Mouse (Mus musculus): Measurements from ENCODE around the gene Soga1. TPM values are rescaled to one million over a fixed set of nuclear protein-coding genes. Genes with fewer than 3 reads are reported as not detected.

The Soga1 gene
- polyA plus RNA-seq, 2 experiments = 1.6 to 1.8 TPM

GRCm38 (mm10) chr2:157092024-157092423, 13.0 kb upstream of the Soga1 start:
- Histone ChIP-seq H3K27ac (no peak overlapping the region), H3K9ac (replicated peaks) (no peak overlapping the region), H3K9me3 (ENCODE audit: control insufficient read depth, low read length) (no peaks in the 10 kb centered on the region), H3K36me3 (replicated peaks; ENCODE audit: control insufficient read depth, insufficient read depth, low read depth) (no peaks in the 10 kb centered on the region), H3K27me3 (ENCODE audit: control insufficient read depth, insufficient read depth, low read length) (no peaks in the 10 kb centered on the region), H3K4me1 (replicated peaks; ENCODE audit: control insufficient read depth in 2 of 2, insufficient read depth in 2 of 2, low read length in 1 of 2) (0 out of 4 replicates have a peak, but pooled peaks cover 0 to 2% of the 10 kb centered on the region in 2 experiments), H3K4me2 (ENCODE audit: low read depth) (no peak overlapping the region), H3K4me3 (ENCODE audit: insufficient read depth in 1 of 2, low read depth in 2 of 2, low read length in 2 of 2) (no peak overlapping the region)
- WGBS (ENCODE audit: insufficient replicate concordance) = 62% methylated on average over 8 of the region's 8 CpGs
- no peak for DNase-seq (ENCODE audit: low read depth in 3 of 3, low spot score in 3 of 3)
- no peak for ATAC-seq (ENCODE audit: insufficient read depth)
- TF ChIP-seq CTCF (IDR thresholded peaks at IDR 0.05; ENCODE audit: low read depth) (no peak), EP300 (IDR thresholded peaks at IDR 0.05; ENCODE audit: low read depth) (no peak)

- Histone ChIP-seq H3K9ac (replicated peaks) (no peak overlapping the region), H3K36me3 (replicated peaks; ENCODE audit: control insufficient read depth, insufficient read depth, low read depth) (no peaks in the 10 kb centered on the region), H3K27me3 (ENCODE audit: control insufficient read depth, insufficient read depth, low read length) (no peaks in the 10 kb centered on the region; the same call in 1 of the 2 replicates), H3K27ac (no peak overlapping the region), H3K9me3 (ENCODE audit: control insufficient read depth, low read length) (no peaks in the 10 kb centered on the region), H3K4me1 (replicated peaks; ENCODE audit: control insufficient read depth in 2 of 2, insufficient read depth in 2 of 2, low read length in 1 of 2) (0 out of 4 replicates have a peak, but pooled peaks cover 0 to 2% of the 10 kb centered on the region in 2 experiments), H3K4me3 (ENCODE audit: insufficient read depth in 1 of 2, low read depth in 2 of 2, low read length in 2 of 2) (no peak overlapping the region), H3K4me2 (ENCODE audit: low read depth) (no peak overlapping the region)
- WGBS (ENCODE audit: insufficient replicate concordance) = 72% methylated on average over 14 of the region's 14 CpGs
- TF ChIP-seq EP300 (IDR thresholded peaks at IDR 0.05; ENCODE audit: low read depth) = no peak
- no peak for TF ChIP-seq CTCF (IDR thresholded peaks at IDR 0.05; ENCODE audit: low read depth)
- DNase-seq (ENCODE audit: low read depth in 3 of 3, low spot score in 3 of 3) (no peak), ATAC-seq (ENCODE audit: insufficient read depth) (0 out of 2 replicates have a peak, but pooled peaks have one; percentile 21)
Measured at GRCm38 (mm10) chr2:157087536-157088317, 8.7 kb upstream of the Soga1 start.

DNA sequence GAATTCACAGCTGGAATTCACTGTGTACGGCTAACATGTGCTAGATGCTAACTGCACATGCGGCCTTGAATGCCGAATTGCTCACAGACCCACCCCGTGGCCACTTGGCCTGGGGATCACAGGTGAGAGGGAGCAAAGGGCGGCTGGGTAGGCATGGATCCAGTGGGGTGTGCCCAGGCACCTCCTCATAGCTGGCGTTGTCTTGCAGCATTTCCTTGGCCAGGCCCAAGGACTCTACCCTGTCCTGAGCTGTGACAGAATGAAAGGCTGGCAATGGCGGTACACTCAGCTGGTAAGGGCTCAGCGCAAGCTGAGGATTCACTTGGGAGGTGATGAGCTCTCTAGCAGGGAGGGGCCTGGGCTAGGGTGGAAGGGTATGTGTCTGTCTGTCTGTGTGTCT, 7.7 kb upstream of the Soga1 start, which contains the start of gene Tldc2:
Gene Tldc2 (plus strand): TSS at position 260 of the 400 bp plus-strand sequence.
- H3K27ac ChIP-seq = no peak within 1 kb of the TSS
- DNase-seq (ENCODE audit: low read depth in 3 of 3, low spot score in 3 of 3) (no peak), ATAC-seq (ENCODE audit: insufficient read depth) (no peak)
- WGBS (ENCODE audit: insufficient replicate concordance) = 80% methylated on average over 8 of the region's 8 CpGs
- H3K4me2 ChIP-seq (ENCODE audit: low read depth) = no peak within 1 kb of the TSS
- H3K27me3 ChIP-seq (ENCODE audit: control insufficient read depth, insufficient read depth, low read length) = no peaks in the 10 kb centered on the region; the same call in none of the 2 replicates
- H3K9me3 ChIP-seq (ENCODE audit: control insufficient read depth, low read length) = no peaks in the 10 kb centered on the region
- TF ChIP-seq EP300 (IDR thresholded peaks at IDR 0.05; ENCODE audit: low read depth) (no peak), CTCF (IDR thresholded peaks at IDR 0.05; ENCODE audit: low read depth) (no peak)
- H3K36me3 ChIP-seq (replicated peaks; ENCODE audit: control insufficient read depth, insufficient read depth, low read depth) = no peaks in the 10 kb centered on the region
- no peak within 1 kb of the TSS for H3K4me3 ChIP-seq (ENCODE audit: insufficient read depth in 1 of 2, low read depth in 2 of 2, low read length in 2 of 2)
- peaks cover 0 to 2% of the 10 kb centered on the region in 2 experiments; a peak in 1 of 4 replicates for H3K4me1 ChIP-seq (replicated peaks; ENCODE audit: control insufficient read depth in 2 of 2, insufficient read depth in 2 of 2, low read length in 1 of 2)
- H3K9ac ChIP-seq (replicated peaks) = no peak within 1 kb of the TSS

DNA sequence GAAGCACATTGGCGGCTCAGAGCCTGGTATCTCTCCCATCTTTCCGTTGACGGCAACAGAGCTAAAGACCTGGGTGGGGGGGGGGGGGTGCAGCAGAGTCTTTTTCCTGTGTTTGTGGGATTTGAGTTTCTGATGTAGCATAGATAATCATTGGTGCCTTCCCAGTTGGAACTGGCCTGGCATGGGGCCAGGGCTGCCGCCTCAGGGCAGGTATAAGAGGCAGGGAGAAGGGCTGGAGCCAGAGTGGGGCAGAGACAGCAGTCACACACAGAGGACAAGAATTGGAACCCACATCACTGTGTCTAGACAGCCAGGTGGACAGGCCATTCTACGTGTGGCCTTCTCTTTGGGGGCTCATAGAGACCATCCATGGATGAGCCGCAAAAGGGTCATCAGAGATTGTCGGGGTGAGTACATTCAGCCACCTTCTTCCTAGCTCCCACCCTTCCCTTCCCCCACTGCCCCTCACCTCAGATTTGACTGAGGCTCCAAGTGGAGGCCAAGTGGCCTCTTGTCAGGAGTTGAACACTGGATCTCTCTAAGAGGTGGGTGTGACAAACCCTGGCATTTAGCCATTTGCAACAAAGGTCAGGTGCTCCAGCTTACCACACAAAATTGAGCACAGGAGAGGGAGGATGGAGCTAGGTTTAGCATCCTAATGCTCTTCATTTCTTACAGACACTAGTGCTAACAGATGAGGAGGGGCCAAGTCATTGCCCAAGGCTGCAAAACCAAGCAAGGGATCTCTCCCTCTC, 6.0 kb upstream of the Soga1 start:
- Histone ChIP-seq H3K27ac (no peak overlapping the region), H3K9ac (replicated peaks) (no peak overlapping the region), H3K4me3 (ENCODE audit: insufficient read depth in 1 of 2, low read depth in 2 of 2, low read length in 2 of 2) (no peak overlapping the region), H3K4me2 (ENCODE audit: low read depth) (no peak overlapping the region), H3K27me3 (ENCODE audit: control insufficient read depth, insufficient read depth, low read length) (peaks cover 8% of the 10 kb centered on the region), H3K36me3 (replicated peaks; ENCODE audit: control insufficient read depth, insufficient read depth, low read depth) (no peaks in the 10 kb centered on the region), H3K9me3 (ENCODE audit: control insufficient read depth, low read length) (no peaks in the 10 kb centered on the region), H3K4me1 (replicated peaks; ENCODE audit: control insufficient read depth in 2 of 2, insufficient read depth in 2 of 2, low read length in 1 of 2) (peaks cover 0 to 2% of the 10 kb centered on the region in 2 experiments; a peak in 1 of 4 replicates)
- no peak for TF ChIP-seq CTCF (IDR thresholded peaks at IDR 0.05; ENCODE audit: low read depth)
- no peak for TF ChIP-seq EP300 (IDR thresholded peaks at IDR 0.05; ENCODE audit: low read depth)
- ATAC-seq (ENCODE audit: insufficient read depth) (no peak), DNase-seq (ENCODE audit: low read depth in 3 of 3, low spot score in 3 of 3) (no peak)
- 63% methylated on average over 7 of the region's 7 CpGs for WGBS (ENCODE audit: insufficient replicate concordance)

GRCm38 (mm10) chr2:157081960-157082359, 2.9 kb upstream of the Soga1 start:
- 19% methylated on average over 7 of the region's 7 CpGs for WGBS (ENCODE audit: insufficient replicate concordance)
- peaks cover 39% of the 10 kb centered on the region for H3K27me3 ChIP-seq (ENCODE audit: control insufficient read depth, insufficient read depth, low read length)
- H3K9me3 ChIP-seq (ENCODE audit: control insufficient read depth, low read length) = no peaks in the 10 kb centered on the region
- H3K4me3 ChIP-seq (ENCODE audit: insufficient read depth in 1 of 2, low read depth in 2 of 2, low read length in 2 of 2) = no peak overlapping the region
- ATAC-seq (ENCODE audit: insufficient read depth) (no peak), DNase-seq (ENCODE audit: low read depth in 3 of 3, low spot score in 3 of 3) (no peak)
- H3K27ac ChIP-seq = no peak overlapping the region
- H3K36me3 ChIP-seq (replicated peaks; ENCODE audit: control insufficient read depth, insufficient read depth, low read depth) = no peaks in the 10 kb centered on the region
- H3K9ac ChIP-seq (replicated peaks) = no peak overlapping the region
- no peak overlapping the region for H3K4me2 ChIP-seq (ENCODE audit: low read depth)
- TF ChIP-seq CTCF (IDR thresholded peaks at IDR 0.05; ENCODE audit: low read depth) (no peak), EP300 (IDR thresholded peaks at IDR 0.05; ENCODE audit: low read depth) (no peak)
- H3K4me1 ChIP-seq (replicated peaks; ENCODE audit: control insufficient read depth in 2 of 2, insufficient read depth in 2 of 2, low read length in 1 of 2) = peaks cover 0 to 5% of the 10 kb centered on the region in 2 experiments; a peak in 1 of 4 replicates

Measured in liver, embryonic 14.5 days (tissue).